Mouse (Mus musculus): Measurements from ENCODE around the gene Gm7356.
"Not testable (repeated sequence)": the region's sequence is repeated elsewhere in the genome, so short reads cannot be mapped to it uniquely, and the experiment has no call there.

The Gm7356 gene
- long read RNA-seq, experiment 1, result 0 reads
- long read RNA-seq, experiment 2, result 0 reads

DNA sequence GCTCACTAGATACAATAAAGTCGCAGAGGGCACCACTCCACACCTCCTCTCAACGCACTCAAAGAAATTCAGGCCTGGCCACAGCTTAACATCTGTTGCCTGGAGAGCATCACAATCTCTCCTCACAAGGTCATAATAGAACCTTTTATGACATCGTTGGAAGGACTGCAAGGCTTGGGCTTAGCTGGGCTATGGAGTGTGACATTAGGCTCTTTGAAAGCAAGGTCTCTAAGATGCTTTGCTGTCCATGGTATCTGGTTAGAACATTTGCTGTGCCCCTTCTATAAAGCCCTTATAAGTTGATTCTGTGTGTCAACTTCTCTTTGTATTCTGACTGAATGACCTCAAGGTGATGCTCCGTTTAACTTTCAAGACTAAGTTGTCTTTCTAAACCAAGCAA is at the start of gene Gm7356:
TSS of gene Gm7356 (minus strand) at position 101 of the 400 bp plus-strand sequence.
- intact Hi-C loops (cut with DNase I), result not testable (repeated sequence)

DNA sequence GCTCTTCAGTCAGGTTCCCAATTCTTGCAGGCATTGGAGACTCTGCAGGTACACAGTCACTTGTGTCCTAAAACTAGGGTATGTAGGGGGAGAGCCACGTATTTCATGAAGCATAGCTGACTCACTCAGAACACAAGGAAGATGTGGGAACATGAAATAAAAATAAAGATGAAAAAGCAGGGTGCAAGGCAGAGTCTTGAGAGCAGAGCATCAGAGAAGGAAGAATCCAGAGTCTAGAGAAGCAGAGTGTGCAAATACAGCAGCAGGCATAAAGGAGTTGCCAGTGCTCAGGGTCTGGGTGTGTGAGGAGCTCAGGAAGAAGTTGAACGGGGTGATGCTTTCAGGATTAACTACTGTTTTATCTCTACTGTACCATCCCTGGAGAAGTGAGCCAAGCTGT is 38.4 kb upstream of the Gm7356 start:
- intact Hi-C loops (cut with DNase I), result not testable (repeated sequence)

DNA sequence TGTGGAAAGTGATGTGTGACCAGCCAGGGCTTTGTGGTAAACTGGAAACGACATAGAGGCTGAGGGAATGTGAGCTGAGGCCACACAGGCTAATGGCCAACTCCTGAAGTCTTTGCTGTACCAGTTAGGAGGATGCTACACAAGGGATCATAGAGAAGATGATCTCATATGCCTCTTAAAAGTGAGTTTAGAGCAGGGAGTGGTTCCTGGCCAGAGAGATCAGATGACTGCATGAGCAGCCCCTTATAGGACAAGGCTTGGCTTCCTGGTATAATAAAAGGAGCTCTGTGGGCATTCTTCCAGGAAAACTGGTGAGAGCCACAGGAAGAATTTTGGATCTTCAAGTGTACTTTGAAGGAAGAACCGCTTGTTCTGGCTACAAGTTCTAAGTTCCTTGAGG is 33.5 kb upstream of the Gm7356 start:
- intact Hi-C loops (cut with DNase I), result not testable (repeated sequence)

DNA sequence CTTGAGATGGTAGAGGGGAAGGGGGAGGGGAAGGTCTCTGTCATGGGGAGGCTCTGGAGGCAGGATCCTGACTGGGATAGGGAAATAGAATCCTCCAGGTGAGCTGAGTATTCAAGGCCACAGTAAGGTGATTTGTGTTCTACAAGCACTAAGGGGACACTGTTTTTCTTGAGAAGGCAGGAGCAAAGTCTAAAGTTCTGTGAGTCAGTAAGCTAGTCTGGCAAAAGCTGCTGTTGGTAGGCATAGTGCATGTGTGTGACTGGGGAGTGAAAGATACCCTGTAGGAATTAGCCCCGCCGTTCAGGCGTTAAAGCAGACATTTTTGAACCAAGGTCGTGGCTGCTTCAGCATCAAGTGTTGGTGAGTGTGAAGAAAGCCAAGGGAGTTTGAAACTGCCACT is 32.6 kb upstream of the Gm7356 start:
- intact Hi-C loops (cut with DNase I), result not testable (repeated sequence)

DNA sequence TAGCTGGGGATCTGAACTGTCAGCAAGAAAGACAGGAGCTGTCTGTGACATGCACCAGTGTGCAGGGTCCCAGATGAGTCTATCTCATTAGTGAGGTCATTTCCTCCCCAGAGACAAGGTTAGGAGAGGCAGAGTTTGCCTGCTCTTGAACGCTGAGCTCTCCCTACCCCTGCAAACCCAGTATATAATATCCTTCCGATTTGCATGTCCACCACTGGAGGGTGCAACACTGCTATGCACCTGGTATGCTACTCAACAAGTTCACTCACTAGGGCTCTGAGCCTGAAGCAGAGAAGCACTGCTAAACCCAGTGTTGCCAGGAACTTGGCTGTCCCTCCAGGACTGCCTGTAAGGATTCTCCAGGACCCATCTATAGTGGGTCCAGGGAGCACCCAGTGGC is 10.1 kb downstream of the Gm7356 start:
- intact Hi-C loops (cut with DNase I), result not testable (repeated sequence)

DNA sequence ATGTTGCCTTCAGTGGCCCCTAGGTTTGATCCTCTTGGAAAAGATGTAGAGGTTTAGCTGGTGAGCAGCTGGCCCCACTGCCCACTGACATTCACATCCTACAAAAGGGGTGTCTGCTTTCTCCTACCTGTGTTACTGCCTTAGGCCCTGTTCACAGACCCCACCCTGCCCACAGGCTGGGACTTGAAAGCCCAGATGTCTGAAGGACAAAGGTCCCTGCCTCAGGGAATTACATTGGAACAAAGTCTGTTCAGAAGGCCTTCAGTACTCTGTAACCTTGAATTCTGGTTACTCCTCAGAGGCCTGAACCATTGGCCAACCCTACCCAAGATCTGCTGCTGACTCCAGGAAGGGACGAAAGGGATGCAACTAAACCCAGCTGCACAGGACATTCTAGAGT is 15.8 kb downstream of the Gm7356 start:
- intact Hi-C loops (cut with DNase I), result no loop called here

DNA sequence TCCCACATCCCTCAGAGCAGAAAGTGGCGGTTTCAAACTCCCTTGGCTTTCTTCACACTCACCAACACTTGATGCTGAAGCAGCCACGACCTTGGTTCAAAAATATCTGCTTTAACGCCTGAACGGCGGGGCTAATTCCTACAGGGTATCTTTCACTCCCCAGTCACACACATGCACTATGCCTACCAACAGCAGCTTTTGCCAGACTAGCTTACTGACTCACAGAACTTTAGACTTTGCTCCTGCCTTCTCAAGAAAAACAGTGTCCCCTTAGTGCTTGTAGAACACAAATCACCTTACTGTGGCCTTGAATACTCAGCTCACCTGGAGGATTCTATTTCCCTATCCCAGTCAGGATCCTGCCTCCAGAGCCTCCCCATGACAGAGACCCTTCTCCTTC is 32.7 kb downstream of the Gm7356 start:
- intact Hi-C loops (cut with DNase I), result not testable (repeated sequence)

DNA sequence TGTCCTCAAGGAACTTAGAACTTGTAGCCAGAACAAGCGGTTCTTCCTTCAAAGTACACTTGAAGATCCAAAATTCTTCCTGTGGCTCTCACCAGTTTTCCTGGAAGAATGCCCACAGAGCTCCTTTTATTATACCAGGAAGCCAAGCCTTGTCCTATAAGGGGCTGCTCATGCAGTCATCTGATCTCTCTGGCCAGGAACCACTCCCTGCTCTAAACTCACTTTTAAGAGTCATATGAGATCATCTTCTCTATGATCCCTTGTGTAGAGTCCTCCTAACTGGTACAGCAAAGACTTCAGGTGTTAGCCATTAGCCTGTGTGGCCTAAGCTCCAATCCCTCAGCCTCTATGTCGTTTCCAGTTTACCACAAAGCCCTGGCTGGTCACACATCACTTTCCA is 33.6 kb downstream of the Gm7356 start:
- intact Hi-C loops (cut with DNase I), result not testable (repeated sequence)

DNA sequence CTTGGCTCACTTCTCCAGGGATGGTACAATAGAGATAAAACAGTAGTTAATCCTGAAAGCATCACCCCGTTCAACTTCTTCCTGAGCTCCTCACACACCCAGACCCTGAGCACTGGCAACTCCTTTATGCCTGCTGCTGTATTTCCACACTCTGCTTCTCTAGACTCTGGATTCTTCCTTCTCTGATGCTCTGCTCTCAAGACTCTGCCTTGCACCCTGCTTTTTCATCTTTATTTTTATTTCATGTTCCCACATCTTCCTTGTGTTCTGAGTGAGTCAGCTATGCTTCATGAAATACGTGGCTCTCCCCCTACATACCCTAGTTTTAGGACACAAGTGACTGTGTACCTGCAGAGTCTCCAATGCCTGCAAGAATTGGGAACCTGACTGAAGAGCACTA is 38.5 kb downstream of the Gm7356 start:
- intact Hi-C loops (cut with DNase I), result not testable (repeated sequence)

DNA sequence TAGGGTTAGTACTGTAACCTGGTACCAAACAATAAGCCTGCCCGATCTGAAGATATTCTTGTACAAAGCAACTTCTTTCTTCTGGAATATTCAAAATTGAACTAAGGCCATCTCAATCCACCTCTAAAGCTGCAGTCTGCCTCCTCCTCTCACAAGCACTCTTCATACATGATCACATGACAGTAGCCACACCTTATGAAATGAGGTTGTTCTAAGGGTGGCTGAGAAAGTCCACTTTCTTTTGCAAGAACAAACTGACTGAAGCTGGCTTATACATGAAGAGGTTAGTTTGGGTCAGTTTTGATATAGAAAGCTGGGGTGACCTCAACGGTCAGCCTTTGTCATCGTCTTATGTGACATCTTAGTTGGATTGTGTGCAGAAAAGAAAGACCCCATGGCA is 41.3 kb downstream of the Gm7356 start:
- intact Hi-C loops (cut with DNase I), result loop anchor here (5.0 kb wide), 1 partner anchor 85 kb away; no protein-coding TSS in a partner anchor

DNA sequence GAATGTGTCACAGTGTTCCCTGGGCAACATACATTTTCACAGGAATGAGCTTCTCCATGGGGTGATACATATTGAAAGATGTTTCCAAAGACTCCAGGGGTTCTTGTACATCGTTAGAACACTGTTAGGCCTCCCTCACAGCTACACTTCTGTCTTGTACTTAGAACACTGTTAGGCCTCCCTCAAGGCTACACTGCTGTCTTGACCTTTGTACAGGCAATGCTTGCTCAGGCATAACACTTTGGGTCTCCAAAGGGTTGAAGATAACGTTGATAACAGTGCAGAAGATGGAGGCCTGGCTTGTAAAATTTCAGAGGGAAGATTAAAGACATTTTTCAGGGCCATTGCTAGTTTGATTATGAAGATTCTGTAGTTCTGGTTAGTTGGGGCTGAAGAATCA is 45.4 kb downstream of the Gm7356 start:
- intact Hi-C loops (cut with DNase I), result not testable (repeated sequence)

DNA sequence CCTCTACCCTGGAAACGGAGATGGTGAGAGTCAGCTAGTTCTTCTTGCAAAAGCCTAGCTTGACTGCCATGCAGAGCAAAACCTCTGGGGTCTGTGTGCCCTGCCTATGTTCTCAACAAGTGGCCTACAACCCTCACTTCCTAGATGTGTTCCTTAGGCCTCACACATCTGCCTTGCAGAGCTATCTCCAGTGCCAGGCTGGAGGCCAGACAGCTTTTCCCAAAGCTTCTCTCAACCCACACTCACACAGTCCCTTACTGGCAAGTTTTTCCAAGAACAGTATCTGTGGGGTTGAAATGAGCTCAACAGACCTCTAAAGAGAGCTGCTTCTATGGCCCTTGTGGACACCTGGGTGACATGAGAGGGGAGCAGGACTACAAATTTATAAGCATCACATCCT is 51.9 kb downstream of the Gm7356 start:
- intact Hi-C loops (cut with DNase I), result not testable (repeated sequence)
